Mouse (Mus musculus): ENCODE measurements around the gene Ccdc85c. TPM values are rescaled to one million over a fixed set of nuclear protein-coding genes. Genes with fewer than 3 reads are reported as not detected.

Ccdc85c gene
- polyA plus RNA-seq, 1 experiment: 100 TPM

GRCm38 (mm10) chr12:108273466-108274312, 1.5 kb downstream of the Ccdc85c start:
- TF ChIP-seq CTCF (IDR thresholded peaks at IDR 0.05; ENCODE audit: extremely low read depth, insufficient read length, insufficient replicate concordance, low read depth, low read length): no peak
- Histone ChIP-seq H3K4me1 (ENCODE audit: control insufficient read depth, insufficient read depth, insufficient read length, low read length) (peaks cover 22% of the 10 kb centered on the region), H3K27ac (ENCODE audit: insufficient read depth, low read depth, low read length) (peak overlapping the region; percentile 74), H3K36me3 (ENCODE audit: control insufficient read depth, insufficient read depth, low read length) (no peaks in the 10 kb centered on the region), H3K27me3 (ENCODE audit: control insufficient read depth, insufficient read depth, low read length) (no peaks in the 10 kb centered on the region), H3K4me3 (ENCODE audit: low read depth, low read length) (peak overlapping the region; percentile 78)
- 8% methylated on average over 21 of the region's 21 CpGs for WGBS

- 58% methylated on average over 7 of the region's 7 CpGs for WGBS
- TF ChIP-seq CTCF (IDR thresholded peaks at IDR 0.05; ENCODE audit: extremely low read depth, insufficient read length, insufficient replicate concordance, low read depth, low read length) (no peak), POLR2A (IDR thresholded peaks at IDR 0.05; ENCODE audit: low read depth, low read length) (no peak)
- no peaks in the 10 kb centered on the region for H3K36me3 ChIP-seq (ENCODE audit: control insufficient read depth, insufficient read depth, low read length)
- H3K27me3 ChIP-seq (ENCODE audit: control insufficient read depth, insufficient read depth, low read length): no peaks in the 10 kb centered on the region
- peak overlapping the region; percentile 11 for H3K27ac ChIP-seq (ENCODE audit: insufficient read depth, low read depth, low read length)
- H3K4me3 ChIP-seq (ENCODE audit: low read depth, low read length): peak overlapping the region; percentile 39
- H3K4me1 ChIP-seq (ENCODE audit: control insufficient read depth, insufficient read depth, insufficient read length, low read length): peaks cover 32% of the 10 kb centered on the region
Measured at GRCm38 (mm10) chr12:108272143-108272635, 3.0 kb downstream of the Ccdc85c start.

GRCm38 (mm10) chr12:108271351-108272142, 3.7 kb downstream of the Ccdc85c start:
- WGBS: 42% methylated on average over 16 of the region's 16 CpGs
- Histone ChIP-seq H3K36me3 (ENCODE audit: control insufficient read depth, insufficient read depth, low read length) (no peaks in the 10 kb centered on the region), H3K4me1 (ENCODE audit: control insufficient read depth, insufficient read depth, insufficient read length, low read length) (peaks cover 37% of the 10 kb centered on the region), H3K27ac (ENCODE audit: insufficient read depth, low read depth, low read length) (peak overlapping the region; percentile 80), H3K27me3 (ENCODE audit: control insufficient read depth, insufficient read depth, low read length) (no peaks in the 10 kb centered on the region), H3K4me3 (ENCODE audit: low read depth, low read length) (peak overlapping the region; percentile 39)
- TF ChIP-seq POLR2A (IDR thresholded peaks at IDR 0.05; ENCODE audit: low read depth, low read length) (no peak), CTCF (IDR thresholded peaks at IDR 0.05; ENCODE audit: extremely low read depth, insufficient read length, insufficient replicate concordance, low read depth, low read length) (no peak)

GRCm38 (mm10) chr12:108270240-108270919, 4.8 kb downstream of the Ccdc85c start:
- Histone ChIP-seq H3K27ac (ENCODE audit: insufficient read depth, low read depth, low read length) (peak overlapping the region; percentile 80), H3K4me3 (ENCODE audit: low read depth, low read length) (peak overlapping the region; percentile 67), H3K27me3 (ENCODE audit: control insufficient read depth, insufficient read depth, low read length) (no peaks in the 10 kb centered on the region), H3K36me3 (ENCODE audit: control insufficient read depth, insufficient read depth, low read length) (no peaks in the 10 kb centered on the region), H3K4me1 (ENCODE audit: control insufficient read depth, insufficient read depth, insufficient read length, low read length) (peaks cover 49% of the 10 kb centered on the region)
- no peak for TF ChIP-seq CTCF (IDR thresholded peaks at IDR 0.05; ENCODE audit: extremely low read depth, insufficient read length, insufficient replicate concordance, low read depth, low read length)
- no peak for TF ChIP-seq POLR2A (IDR thresholded peaks at IDR 0.05; ENCODE audit: low read depth, low read length)
- WGBS: 18% methylated on average over 12 of the region's 13 CpGs

GRCm38 (mm10) chr12:108269699-108270098, 5.5 kb downstream of the Ccdc85c start:
- peaks cover 52% of the 10 kb centered on the region for H3K4me1 ChIP-seq (ENCODE audit: control insufficient read depth, insufficient read depth, insufficient read length, low read length)
- no peaks in the 10 kb centered on the region for H3K36me3 ChIP-seq (ENCODE audit: control insufficient read depth, insufficient read depth, low read length)
- H3K4me3 ChIP-seq (ENCODE audit: low read depth, low read length): peak overlapping the region; percentile 28
- peak overlapping the region; percentile 68 for H3K27ac ChIP-seq (ENCODE audit: insufficient read depth, low read depth, low read length)
- TF ChIP-seq CTCF (IDR thresholded peaks at IDR 0.05; ENCODE audit: extremely low read depth, insufficient read length, insufficient replicate concordance, low read depth, low read length): no peak
- TF ChIP-seq POLR2A (IDR thresholded peaks at IDR 0.05; ENCODE audit: low read depth, low read length): no peak
- WGBS: 45% methylated on average over 5 of the region's 5 CpGs
- no peaks in the 10 kb centered on the region for H3K27me3 ChIP-seq (ENCODE audit: control insufficient read depth, insufficient read depth, low read length)

GRCm38 (mm10) chr12:108268970-108269369, 6.3 kb downstream of the Ccdc85c start:
- WGBS: 37% methylated on average over 10 of the region's 10 CpGs
- no peak for TF ChIP-seq CTCF (IDR thresholded peaks at IDR 0.05; ENCODE audit: extremely low read depth, insufficient read length, insufficient replicate concordance, low read depth, low read length)
- TF ChIP-seq POLR2A (IDR thresholded peaks at IDR 0.05; ENCODE audit: low read depth, low read length): no peak
- Histone ChIP-seq H3K27ac (ENCODE audit: insufficient read depth, low read depth, low read length) (peak overlapping the region; percentile 68), H3K4me3 (ENCODE audit: low read depth, low read length) (peak overlapping the region; percentile 28), H3K4me1 (ENCODE audit: control insufficient read depth, insufficient read depth, insufficient read length, low read length) (peaks cover 57% of the 10 kb centered on the region), H3K27me3 (ENCODE audit: control insufficient read depth, insufficient read depth, low read length) (no peaks in the 10 kb centered on the region), H3K36me3 (ENCODE audit: control insufficient read depth, insufficient read depth, low read length) (no peaks in the 10 kb centered on the region)
